Mouse (Mus musculus) lung, embryonic 15.5 days (tissue): ENCODE results near the gene Ankdd1a. TPM values are rescaled to one million over a fixed set of nuclear protein-coding genes. Genes with fewer than 3 reads are reported as not detected.
A peak's percentile ranks its signal among the peaks of the same experiment; 100 is the strongest.

Source experiments
- ATAC-seq: fragments of 200-750 bp; cut with Nextera tagmentation; 2 replicates; pipeline ENCODE4 v1.8.0; 2017; ENCODE audit warnings: moderate number of reproducible peaks, borderline replicate concordance; ENCODE audit not compliant: low FRiP score, low TSS enrichment; ENCODE audit errors: extremely low read depth
- H3K27ac ChIP-seq: fragments of 300-500 bp; sonication (generic); 2 replicates; pipeline ENCODE4 v1.5.1; 2015; ENCODE audit warnings: moderate library complexity, mild to moderate bottlenecking, inconsistent platforms
- H3K27me3 ChIP-seq: fragments of 300-500 bp; sonication (generic); 2 replicates; pipeline ENCODE4 v1.6.1; 2015; ENCODE audit warnings: inconsistent platforms
- H3K36me3 ChIP-seq: fragments of 300-500 bp; sonication (generic); 2 replicates; pipeline ENCODE4 v1.6.1; 2015; ENCODE audit warnings: inconsistent platforms
- H3K4me1 ChIP-seq: fragments of 300-500 bp; sonication (generic); 2 replicates; pipeline ENCODE4 v1.6.1; 2015; ENCODE audit warnings: inconsistent platforms
- H3K4me2 ChIP-seq: fragments of 300-500 bp; sonication (generic); 2 replicates; pipeline ENCODE4 v1.6.1; 2015; ENCODE audit warnings: inconsistent platforms, mild to moderate bottlenecking, moderate library complexity
- H3K4me3 ChIP-seq: fragments of 300-500 bp; sonication (generic); 2 replicates; pipeline ENCODE4 v1.5.1; 2015; ENCODE audit warnings: mild to moderate bottlenecking, inconsistent platforms
- H3K9ac ChIP-seq: fragments of 300-500 bp; sonication (generic); 2 replicates; pipeline ENCODE4 v1.6.1; 2015; ENCODE audit warnings: inconsistent platforms
- H3K9me3 ChIP-seq: fragments of 300-500 bp; sonication (generic); 2 replicates; pipeline ENCODE4 v1.6.1; 2016; ENCODE audit warnings: inconsistent platforms
- WGBS: fragments of 180-500 bp; shearing (Covaris S2); methylation state at CpG from one replicate; pipeline ENCODE4 v1.1.7; 2015; 5-methylcytosine and 5-hydroxymethylcytosine counted together
- polyA plus RNA-seq: library from polyadenylated mRNA; unstranded; fragments of >200 nt; fragmentation: Nextera tagmentation; extraction: Ambion mirVana; gene quantifications from 2 replicates; pipeline ENCODE4 v1.2.1, GENCODE M21; 2015

The Ankdd1a gene
- polyA plus RNA-seq, 1 experiment from 2014 or later = not detected

DNA sequence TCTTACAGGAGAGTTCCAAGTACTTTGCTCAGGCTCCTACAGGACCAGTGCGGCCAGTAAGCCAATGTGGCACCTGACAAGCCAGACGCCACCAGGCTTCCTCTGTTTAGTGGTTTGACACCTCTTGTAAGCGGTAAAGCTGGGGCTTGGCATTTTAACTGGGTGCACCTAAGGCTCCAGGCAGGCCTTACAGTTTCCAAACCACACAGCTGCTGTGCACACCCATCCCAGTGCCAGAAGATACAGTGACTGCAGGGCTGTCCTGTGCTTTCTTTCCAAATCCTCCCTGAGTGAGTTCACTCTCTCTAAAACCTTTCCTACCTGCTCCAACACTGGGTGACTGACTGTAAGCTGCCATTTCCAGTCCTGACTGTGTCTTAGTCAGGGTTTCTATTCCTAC lies 28.5 kb downstream of the Ankdd1a start:
- H3K36me3 ChIP-seq = peaks cover 13% of the 10 kb centered on the region
- no peak for ATAC-seq
- no peak overlapping the region for H3K4me3 ChIP-seq
- WGBS = 81% methylated on average over 3 of the region's 3 CpGs
- H3K4me2 ChIP-seq = no peak overlapping the region
- H3K4me1 ChIP-seq = no peaks in the 10 kb centered on the region
- H3K27me3 ChIP-seq = no peaks in the 10 kb centered on the region
- no peak overlapping the region for H3K9ac ChIP-seq
- H3K27ac ChIP-seq = no peak overlapping the region
- no peaks in the 10 kb centered on the region for H3K9me3 ChIP-seq

DNA sequence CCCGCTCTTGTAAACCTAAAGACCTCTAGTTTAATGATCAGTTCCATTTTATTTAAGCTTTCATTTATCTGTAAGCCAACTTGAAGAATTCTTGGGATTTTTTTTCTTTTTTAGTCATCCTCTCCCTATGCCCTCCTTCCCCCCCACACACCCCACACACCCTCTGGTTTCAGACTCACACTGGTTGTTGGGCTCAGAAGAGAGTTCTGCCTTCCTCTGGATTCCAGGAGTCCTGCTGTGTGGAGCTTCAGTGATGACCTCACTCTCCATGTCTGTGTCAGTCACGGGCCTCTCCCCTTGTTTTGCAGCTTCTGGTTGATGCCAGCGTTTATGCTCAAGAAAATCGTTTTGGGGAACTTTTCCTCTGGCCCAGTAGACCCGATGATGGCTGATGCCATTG lies 39.9 kb downstream of the Ankdd1a start:
- no peak overlapping the region for H3K4me2 ChIP-seq
- no peaks in the 10 kb centered on the region for H3K9me3 ChIP-seq
- no peaks in the 10 kb centered on the region for H3K4me1 ChIP-seq
- no peak overlapping the region for H3K4me3 ChIP-seq
- no peak for ATAC-seq
- peaks cover 58% of the 10 kb centered on the region for H3K36me3 ChIP-seq
- no peaks in the 10 kb centered on the region for H3K27me3 ChIP-seq
- WGBS = 85% methylated on average over 5 of the region's 5 CpGs
- H3K9ac ChIP-seq = no peak overlapping the region
- H3K27ac ChIP-seq = no peak overlapping the region

GRCm38 (mm10) chr9:65479158-65479557 lies 40.8 kb downstream of the Ankdd1a start:
- 82% methylated on average over 8 of the region's 8 CpGs for WGBS
- H3K4me2 ChIP-seq = no peak overlapping the region
- peaks cover 56% of the 10 kb centered on the region for H3K36me3 ChIP-seq
- H3K9me3 ChIP-seq = no peaks in the 10 kb centered on the region
- H3K4me3 ChIP-seq = no peak overlapping the region
- H3K27ac ChIP-seq = no peak overlapping the region
- H3K9ac ChIP-seq = no peak overlapping the region
- H3K27me3 ChIP-seq = no peaks in the 10 kb centered on the region
- no peak for ATAC-seq
- no peaks in the 10 kb centered on the region for H3K4me1 ChIP-seq

DNA sequence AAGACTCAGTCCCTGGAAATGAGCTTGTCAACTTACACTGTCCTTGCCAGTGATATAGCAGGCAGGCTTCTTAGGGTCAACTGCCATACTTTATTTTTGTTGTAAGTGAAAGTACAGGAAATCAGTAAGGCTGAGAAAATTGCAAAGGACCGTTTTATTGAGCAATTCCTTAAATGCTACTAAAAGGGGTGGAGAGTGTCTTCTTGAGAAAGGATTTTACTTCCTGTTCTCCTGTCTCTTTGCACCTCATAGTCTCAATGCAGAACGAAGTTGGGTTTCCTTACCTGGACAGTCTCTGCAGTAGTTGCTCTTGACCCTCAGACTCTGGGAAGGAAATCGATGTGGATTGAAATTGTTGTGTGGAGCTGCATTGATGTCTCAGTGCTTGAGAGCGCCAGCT lies 47.2 kb downstream of the Ankdd1a start:
- no peak overlapping the region for H3K4me2 ChIP-seq
- WGBS = 82% methylated on average over 4 of the region's 4 CpGs
- H3K9ac ChIP-seq = no peak overlapping the region
- H3K27ac ChIP-seq = no peak overlapping the region
- peaks cover 44% of the 10 kb centered on the region for H3K36me3 ChIP-seq
- no peaks in the 10 kb centered on the region for H3K27me3 ChIP-seq
- no peaks in the 10 kb centered on the region for H3K4me1 ChIP-seq
- no peak for ATAC-seq
- H3K9me3 ChIP-seq = no peaks in the 10 kb centered on the region
- H3K4me3 ChIP-seq = no peak overlapping the region

DNA sequence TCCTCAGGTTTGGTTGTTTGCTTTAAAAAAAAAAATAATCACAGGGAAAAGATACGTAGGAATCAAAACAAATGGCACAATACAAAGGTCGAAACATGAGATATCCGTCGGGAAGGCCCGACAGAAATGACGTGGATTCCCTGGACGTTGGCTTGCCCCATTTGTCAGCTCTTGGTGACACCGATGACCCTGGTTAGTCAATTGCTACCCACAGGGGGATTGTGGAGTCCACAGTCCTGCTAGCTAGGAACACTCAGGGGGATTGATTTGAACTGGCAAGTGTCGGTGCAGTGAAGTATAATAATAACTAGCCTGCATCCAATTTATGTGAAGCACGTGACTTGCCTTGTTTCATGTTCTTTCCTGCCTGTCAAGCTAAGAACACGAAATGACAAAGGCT lies 52.3 kb downstream of the Ankdd1a start:
- no peak for ATAC-seq
- Histone ChIP-seq H3K27me3 (no peaks in the 10 kb centered on the region), H3K9ac (no peak overlapping the region), H3K9me3 (no peaks in the 10 kb centered on the region), H3K36me3 (peaks cover 26% of the 10 kb centered on the region), H3K27ac (no peak overlapping the region), H3K4me2 (no peak overlapping the region), H3K4me1 (peaks cover 1% of the 10 kb centered on the region; the same call in 1 of the 2 replicates), H3K4me3 (no peak overlapping the region)
- WGBS = 45% methylated on average over 11 of the region's 11 CpGs

GRCm38 (mm10) chr9:65465241-65465640 lies 54.8 kb downstream of the Ankdd1a start:
- Histone ChIP-seq H3K4me2 (no peak overlapping the region), H3K9ac (no peak overlapping the region), H3K27ac (no peak overlapping the region), H3K27me3 (no peaks in the 10 kb centered on the region), H3K4me1 (peaks cover 17% of the 10 kb centered on the region), H3K36me3 (peaks cover 18% of the 10 kb centered on the region), H3K9me3 (no peaks in the 10 kb centered on the region), H3K4me3 (no peak overlapping the region)
- 91% methylated on average over 2 of the region's 2 CpGs for WGBS
- ATAC-seq = no peak

DNA sequence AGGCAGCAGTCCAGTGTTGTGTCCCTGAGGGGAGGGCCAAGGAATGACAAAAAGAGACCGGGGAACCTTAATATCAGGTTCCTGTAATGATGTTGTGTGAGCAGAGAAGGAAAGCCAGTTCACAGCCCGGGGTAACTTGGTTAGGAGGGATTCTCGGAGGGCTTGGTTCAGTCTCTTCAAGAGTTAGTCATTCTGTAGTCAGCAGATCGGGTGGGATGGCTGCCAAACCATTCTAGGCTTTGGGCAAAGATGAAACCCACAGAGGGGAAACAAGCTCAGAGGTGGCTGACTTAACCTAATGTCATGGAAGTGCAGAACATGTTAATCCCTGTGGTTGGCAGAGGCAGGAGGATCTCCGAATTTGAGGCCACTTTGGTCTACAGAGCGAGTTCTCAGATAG lies 55.8 kb downstream of the Ankdd1a start:
- 83% methylated on average over 6 of the region's 6 CpGs for WGBS
- H3K27ac ChIP-seq = no peak overlapping the region
- H3K27me3 ChIP-seq = no peaks in the 10 kb centered on the region
- peaks cover 18% of the 10 kb centered on the region for H3K4me1 ChIP-seq
- H3K36me3 ChIP-seq = peaks cover 12% of the 10 kb centered on the region; the same call in 1 of the 2 replicates
- ATAC-seq = no peak
- no peaks in the 10 kb centered on the region for H3K9me3 ChIP-seq
- no peak overlapping the region for H3K4me2 ChIP-seq
- no peak overlapping the region for H3K4me3 ChIP-seq
- no peak overlapping the region for H3K9ac ChIP-seq

GRCm38 (mm10) chr9:65462544-65462943 lies 57.4 kb downstream of the Ankdd1a start:
- Histone ChIP-seq H3K4me3 (0 out of 2 replicates have a peak overlapping the region, but pooled peaks have one; percentile 70), H3K27me3 (no peaks in the 10 kb centered on the region), H3K36me3 (peaks cover 12% of the 10 kb centered on the region; the same call in 1 of the 2 replicates), H3K27ac (peak overlapping the region; percentile 30; the same call in 1 of the 2 replicates), H3K4me2 (peak overlapping the region; percentile 75; the same call in 1 of the 2 replicates), H3K4me1 (peaks cover 18% of the 10 kb centered on the region), H3K9me3 (no peaks in the 10 kb centered on the region), H3K9ac (no peak overlapping the region)
- no peak for ATAC-seq
- 52% methylated on average over 5 of the region's 5 CpGs for WGBS

GRCm38 (mm10) chr9:65460732-65461442 lies 59.1 kb downstream of the Ankdd1a start, which contains the start of gene Spg21:
Gene Spg21 (plus strand): TSS chr9:65460947.
- no peaks in the 10 kb centered on the region for H3K9me3 ChIP-seq
- H3K27ac ChIP-seq = peak within 1 kb of the TSS; percentile 74
- peaks cover 6% of the 10 kb centered on the region; the same call in 1 of the 2 replicates for H3K36me3 ChIP-seq
- no peaks in the 10 kb centered on the region for H3K27me3 ChIP-seq
- WGBS = under 1% methylated on average over 53 of the region's 53 CpGs
- peak within 1 kb of the TSS; percentile 79 for H3K9ac ChIP-seq
- peak; percentile 96 for ATAC-seq
- peaks cover 18% of the 10 kb centered on the region for H3K4me1 ChIP-seq
- peak within 1 kb of the TSS; percentile 75 for H3K4me2 ChIP-seq
- H3K4me3 ChIP-seq = peak within 1 kb of the TSS; percentile 70

DNA sequence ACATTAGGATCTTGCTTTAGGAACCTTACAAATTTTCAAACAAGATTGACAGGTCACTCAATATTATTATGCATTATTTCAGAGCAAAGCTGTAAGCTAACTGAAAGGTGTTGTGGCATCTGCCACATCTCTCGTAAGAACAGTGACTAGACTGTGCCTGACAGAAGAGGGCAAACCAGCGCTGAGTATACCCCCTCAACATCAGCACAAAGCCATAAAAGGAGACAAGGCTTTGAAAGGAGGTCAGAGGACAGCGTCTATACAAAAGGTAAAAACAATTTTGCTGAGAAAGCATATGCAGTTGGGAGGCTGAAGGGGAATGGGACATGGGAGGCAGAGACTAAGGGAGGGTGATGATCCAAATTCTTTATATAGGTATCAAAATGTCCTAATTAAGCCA lies 59.8 kb downstream of the Ankdd1a start:
- 57% methylated on average over 3 of the region's 3 CpGs for WGBS

DNA sequence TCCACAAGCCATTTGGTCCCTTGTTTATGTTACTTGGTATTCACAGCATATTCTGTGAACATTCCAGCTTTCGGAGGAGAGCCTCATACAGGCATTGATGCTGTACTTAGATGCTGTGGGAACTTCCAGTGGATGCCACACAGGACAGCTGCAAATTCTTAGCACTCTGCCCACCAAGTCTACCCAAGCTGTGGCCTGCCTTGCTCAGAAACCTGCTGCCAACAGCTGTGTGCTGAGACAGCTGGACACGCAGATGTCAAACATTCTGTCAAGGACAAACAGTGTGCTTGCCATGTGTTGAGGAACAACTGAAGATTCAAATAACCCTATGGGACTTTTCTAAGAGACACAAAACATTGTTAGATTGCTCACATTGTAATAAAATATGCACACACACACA lies 61.0 kb downstream of the Ankdd1a start:
- peaks cover 18% of the 10 kb centered on the region for H3K4me1 ChIP-seq
- no peak overlapping the region for H3K27ac ChIP-seq
- ATAC-seq = no peak
- H3K4me2 ChIP-seq = no peak overlapping the region
- no peaks in the 10 kb centered on the region for H3K36me3 ChIP-seq
- 68% methylated on average over 2 of the region's 2 CpGs for WGBS
- no peaks in the 10 kb centered on the region for H3K27me3 ChIP-seq
- no peak overlapping the region for H3K4me3 ChIP-seq
- H3K9me3 ChIP-seq = no peaks in the 10 kb centered on the region
- no peak overlapping the region for H3K9ac ChIP-seq

More for the DNA sequence above, 59.8 kb downstream of the Ankdd1a start:
- H3K4me3 ChIP-seq = peak overlapping the region; percentile 70
- ATAC-seq = no peak
- no peak overlapping the region for H3K9ac ChIP-seq
- H3K36me3 ChIP-seq = no peaks in the 10 kb centered on the region; the same call in 1 of the 2 replicates
- no peaks in the 10 kb centered on the region for H3K27me3 ChIP-seq
- H3K4me1 ChIP-seq = peaks cover 18% of the 10 kb centered on the region
- 0 out of 2 replicates have a peak overlapping the region, but pooled peaks have one; percentile 35 for H3K27ac ChIP-seq
- no peaks in the 10 kb centered on the region for H3K9me3 ChIP-seq
- peak overlapping the region; percentile 75 for H3K4me2 ChIP-seq

DNA sequence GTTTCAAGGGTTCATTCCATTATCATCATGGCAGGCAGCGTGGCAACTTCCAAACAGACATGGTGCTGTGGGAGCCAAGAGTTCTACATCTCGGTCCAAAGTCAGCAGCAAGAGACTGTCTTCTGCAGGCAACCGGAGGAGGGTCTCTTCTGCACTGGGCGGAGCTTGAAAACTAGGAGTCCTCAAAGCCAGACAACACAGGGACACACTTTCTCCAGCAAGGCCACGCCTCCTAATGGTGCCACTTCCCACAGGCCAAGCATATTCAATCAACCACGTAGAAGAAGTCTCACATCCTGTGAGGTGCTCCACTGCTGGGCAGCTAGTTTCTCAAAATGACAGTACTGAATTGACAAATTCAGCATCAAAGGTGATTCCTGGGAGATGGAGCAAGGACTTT lies 72.0 kb downstream of the Ankdd1a start:
- Histone ChIP-seq H3K4me3 (no peak overlapping the region), H3K4me1 (no peaks in the 10 kb centered on the region), H3K27me3 (no peaks in the 10 kb centered on the region), H3K9ac (no peak overlapping the region), H3K9me3 (no peaks in the 10 kb centered on the region), H3K36me3 (peaks cover 46% of the 10 kb centered on the region), H3K4me2 (no peak overlapping the region), H3K27ac (no peak overlapping the region)
- 91% methylated on average over 6 of the region's 6 CpGs for WGBS
- no peak for ATAC-seq
